Mouse (Mus musculus) duodenum, adult 2 months (tissue): ENCODE results near the gene Samd1. TPM values are rescaled to one million over a fixed set of nuclear protein-coding genes. Genes with fewer than 3 reads are reported as not detected.

Source experiments
- polyA plus RNA-seq: library from polyadenylated mRNA; depleted of rRNA; stranded (reverse); fragments of >200 nt; gene quantifications from 2 replicates; pipeline ENCODE4 v1.2.3, GENCODE M21; 2012; ENCODE audit warnings: low replicate concordance; rRNA removed

The Samd1 gene
- 33.3 and 36.7 TPM in 2 replicates for polyA plus RNA-seq

DNA sequence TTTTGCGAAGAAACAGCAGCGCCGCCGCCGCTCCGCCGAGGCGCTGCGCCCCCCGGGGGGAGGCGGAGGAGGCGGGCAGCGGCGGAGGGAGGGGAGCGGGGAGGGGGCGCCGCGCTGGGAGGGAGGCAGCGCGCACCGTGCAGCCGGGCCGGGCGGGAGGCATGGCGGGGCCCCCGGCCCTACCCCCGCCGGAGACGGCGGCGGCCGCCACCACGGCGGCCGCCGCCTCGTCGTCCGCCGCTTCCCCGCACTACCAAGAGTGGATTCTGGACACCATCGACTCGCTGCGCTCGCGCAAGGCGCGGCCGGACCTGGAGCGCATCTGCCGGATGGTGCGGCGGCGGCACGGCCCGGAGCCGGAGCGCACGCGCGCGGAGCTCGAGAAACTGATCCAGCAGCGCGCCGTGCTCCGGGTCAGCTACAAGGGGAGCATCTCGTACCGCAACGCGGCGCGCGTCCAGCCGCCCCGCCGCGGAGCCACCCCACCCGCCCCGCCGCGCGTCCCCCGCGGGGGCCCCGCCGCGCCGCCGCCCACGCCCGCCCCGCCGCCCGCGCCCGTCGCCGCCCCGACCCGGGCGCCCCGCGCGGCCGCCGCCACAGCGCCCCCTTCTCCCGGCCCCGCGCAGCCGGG, at the start of gene Samd1:
Samd1 (plus strand) TSS at position 162 of the 631 bp plus-strand sequence.

DNA sequence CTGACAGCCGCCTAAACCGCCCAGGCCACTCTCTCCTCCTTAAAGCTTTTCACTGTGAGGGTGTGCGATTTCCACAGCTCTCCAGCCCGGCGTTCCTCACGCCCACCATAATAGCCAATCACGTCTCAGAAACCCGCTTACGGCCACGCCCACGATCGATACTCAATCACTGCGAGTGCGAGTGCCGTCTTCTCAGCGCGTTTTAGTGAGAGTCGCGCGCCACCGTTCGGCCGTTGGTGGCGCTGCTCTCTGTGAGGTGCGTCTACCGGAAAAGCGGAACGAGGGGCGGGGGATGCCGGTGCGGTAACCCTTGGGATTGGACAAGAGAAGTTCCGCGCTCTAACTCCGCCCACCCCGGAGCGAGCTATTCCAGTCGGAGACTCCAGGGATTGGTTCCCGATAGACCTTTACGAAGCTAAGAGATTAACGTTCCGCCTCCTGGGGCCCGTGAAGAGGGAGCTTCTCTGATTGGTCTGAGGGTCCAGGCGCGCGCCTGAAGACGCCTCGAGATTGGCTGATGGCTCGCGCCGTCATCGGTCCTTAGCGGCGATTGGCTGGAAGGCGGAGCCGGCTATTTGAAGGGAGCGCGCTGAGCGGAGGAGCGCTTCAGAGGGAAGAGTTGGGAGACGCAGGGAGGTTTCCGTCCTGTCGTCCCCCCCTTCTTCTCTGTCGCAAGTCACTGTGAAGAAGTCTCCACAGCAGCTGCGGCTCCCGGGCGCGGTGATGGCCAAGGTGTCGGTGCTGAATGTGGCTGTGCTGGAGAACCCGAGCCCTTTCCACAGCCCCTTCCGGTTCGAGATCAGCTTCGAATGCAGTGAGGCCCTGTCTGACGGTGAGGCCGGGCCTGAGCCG, 42.1 kb upstream of the Samd1 start, which contains the start of the genes Gm10644 and Asf1b:
Gm10644 (minus strand) TSS at position 100 of the 852 bp plus-strand sequence.
Asf1b (plus strand) TSS at position 402 of the 852 bp plus-strand sequence.

DNA sequence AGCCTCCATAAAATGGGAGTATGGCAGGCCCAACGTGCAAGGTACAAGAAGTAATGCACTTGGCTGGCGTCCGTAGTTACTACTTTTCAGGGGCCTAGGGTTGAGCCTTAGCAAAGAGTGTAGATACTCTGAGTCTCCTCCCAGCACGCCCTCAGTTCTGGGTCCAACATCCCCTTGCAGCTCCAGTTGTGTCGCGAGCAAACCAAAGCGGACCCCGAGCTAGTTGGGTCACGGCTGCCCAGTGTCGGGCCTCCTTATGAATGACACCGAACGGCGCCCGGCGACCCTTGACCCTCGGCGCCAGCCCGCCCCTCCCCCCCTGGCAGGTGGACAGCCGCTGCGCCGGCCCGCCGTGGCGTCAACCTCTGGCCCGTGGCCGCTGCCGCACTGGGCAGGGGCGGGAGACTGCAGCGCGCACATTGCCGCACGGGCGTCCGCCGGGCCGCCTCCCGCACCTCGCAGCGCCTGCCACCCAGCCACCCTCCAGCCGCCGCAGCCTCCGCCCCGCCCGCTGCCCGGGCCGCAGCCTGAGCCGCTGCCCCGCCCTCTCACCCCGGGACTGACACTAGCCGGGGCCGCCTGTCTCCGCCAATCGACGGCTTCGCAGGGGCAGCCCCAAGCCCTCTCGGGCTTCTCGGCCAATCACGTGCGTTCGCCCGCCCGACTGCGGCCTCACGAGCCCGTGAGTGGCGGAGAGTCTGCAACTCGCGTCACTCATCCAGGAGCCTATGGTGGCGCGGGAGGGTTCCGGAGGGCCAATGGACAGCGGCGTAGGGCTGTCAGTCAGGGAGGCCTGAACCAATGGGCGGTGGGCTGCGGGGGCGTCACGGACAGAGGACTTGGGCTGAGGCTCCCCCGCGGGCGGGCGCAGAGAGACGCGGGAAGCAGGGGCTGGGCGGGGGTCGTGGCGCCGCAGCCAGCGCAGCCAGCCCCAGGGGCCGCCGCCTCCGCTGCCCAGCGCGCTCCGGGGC, 25.0 kb upstream of the Samd1 start, which contains the start of gene Prkaca:
Prkaca (plus strand) TSS at position 844 of the 971 bp plus-strand sequence.

DNA sequence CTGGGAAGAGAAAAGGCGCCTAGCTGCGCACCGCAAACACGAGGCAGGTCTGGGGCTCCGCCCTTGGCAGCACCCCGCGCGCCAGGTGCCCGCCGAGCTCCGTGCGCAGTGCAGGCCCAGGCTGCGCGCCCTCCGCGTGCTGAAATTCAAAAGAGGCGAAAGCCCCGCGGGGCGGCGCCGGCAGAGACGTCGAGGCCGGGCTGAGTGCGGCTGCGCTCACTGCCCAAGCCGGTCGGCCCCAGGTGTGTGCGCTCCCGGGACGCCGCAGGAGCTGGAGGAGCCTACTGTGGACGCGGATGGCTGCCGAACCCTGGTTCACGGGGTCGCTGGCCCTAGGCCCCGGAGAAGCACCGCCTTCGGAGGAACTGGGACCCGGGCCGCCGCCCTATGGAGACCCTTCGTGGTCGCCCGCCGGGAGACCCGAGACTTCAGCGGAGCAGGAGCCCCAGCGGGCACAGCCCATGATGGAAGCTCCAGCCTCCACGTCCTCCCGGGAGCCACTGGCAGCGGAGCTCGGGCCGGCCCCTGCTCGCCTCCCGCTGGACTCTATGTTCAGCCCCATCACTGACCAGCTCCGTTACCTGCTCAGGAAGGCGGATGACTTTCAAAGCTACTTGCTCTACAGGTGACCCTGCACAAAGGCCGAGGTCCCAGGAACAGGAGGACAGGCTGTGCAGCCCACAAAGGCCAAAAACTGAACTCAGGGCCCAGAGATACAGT, 4.0 kb downstream of the Samd1 start, which contains the start of gene 1700067K01Rik:
1700067K01Rik (plus strand) TSS at position 222 of the 720 bp plus-strand sequence.

DNA sequence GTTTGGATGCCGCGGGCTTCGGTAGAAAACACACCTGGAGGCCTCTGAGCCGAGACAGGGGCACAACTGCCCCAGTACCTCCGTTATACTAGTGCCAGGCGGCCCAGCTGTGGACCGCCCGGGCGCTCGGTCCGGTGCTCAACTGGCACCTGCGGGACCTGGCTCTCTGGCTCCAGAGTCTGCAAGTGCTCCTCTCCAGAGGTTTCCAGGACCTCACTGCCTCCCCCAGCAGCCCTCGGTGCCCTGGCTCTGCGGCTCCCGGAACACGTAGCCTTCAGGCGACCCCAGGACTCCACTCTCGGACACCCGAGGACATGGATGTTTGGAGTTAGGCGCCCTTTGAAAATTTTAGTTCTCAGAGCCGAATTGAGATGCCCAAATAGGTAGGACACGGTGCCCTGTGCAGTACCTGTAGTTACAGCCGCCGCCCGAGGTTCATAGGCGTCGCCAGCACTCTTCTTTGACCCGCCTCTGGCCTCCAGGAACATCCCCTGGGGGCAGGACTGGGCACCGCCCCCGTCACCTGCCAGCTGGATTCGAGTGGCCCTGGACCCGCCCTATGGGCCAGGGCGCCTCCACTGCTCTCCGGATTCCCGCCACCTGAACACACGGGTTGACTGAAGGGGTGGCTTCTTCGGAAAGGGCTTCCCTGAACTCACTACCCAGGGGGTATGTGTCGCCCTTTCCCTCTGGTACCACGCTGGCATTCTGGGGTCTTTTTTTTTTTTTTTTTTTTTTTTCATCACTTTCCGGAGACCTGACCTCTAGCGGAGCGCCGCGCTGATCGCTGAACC, 14.4 kb downstream of the Samd1 start, which contains the start of gene 2210011C24Rik:
2210011C24Rik (minus strand) TSS at position 467 of the 794 bp plus-strand sequence.

DNA sequence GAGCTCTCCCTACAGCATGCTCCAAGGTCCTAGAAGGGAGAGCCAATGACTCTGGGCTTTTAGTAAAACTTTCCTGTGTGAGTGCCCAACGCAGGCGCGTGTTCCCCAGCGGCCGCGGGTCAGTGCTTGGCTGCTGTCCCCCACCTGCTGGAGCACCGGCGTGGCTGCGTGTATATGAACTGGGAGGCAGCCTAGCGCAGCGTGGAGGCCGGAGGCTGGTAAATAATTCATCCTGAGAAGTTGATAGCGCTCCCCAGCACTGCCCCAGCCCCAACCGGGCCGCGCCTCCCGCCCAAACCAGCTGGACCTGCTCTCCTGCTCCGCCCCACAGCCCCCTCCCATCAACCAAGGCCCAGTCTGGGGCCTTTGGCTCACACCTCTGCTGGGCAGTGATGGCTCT, 23.6 kb downstream of the Samd1 start, which contains the start of gene Palm3:
Palm3 (plus strand) TSS at position 376 of the 400 bp plus-strand sequence.

DNA sequence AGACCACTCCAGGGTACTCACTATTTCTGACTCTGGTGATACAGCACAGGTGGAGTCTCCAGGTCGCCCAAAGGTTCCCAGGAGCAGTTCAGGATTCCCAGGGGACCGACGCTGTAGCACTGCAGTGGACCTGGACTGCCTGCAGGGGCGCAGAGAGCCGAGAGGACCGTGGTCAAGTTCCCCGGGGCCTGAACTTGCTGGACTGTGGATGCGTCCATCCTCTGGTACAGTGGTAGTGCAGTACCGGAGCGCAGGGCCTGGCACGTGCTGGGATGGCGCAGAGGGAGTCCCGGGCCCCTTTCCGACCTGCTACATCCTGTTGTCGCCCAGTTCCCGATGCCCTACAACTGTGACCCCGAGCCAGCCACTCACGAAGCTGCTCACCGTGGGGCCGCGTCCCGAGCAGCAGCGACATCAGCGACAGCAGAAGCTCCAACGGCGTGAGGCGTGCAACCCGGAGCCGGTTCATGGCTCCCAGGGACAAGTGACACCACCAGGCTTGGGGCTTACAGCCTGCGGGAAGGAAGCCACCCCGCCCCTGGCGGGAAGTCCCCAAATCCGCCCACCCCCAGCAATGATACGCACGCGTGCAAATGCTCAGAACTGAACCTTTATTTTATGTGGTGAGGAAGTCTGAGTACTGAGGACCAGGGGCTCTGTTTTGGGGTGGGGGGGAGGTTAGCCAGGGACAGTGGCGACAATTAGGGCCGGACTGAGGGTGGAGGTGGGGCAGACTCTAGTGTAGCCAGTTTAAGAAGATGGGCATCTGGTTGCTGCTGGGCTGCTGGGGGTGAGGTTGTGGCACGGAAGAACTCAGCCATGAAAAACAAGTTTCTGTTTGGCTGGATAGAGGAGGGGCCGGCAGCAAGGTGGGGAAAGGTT, 44.8 kb downstream of the Samd1 start, which contains the start of gene Il27ra:
Il27ra (minus strand) TSS at position 524 of the 882 bp plus-strand sequence.

DNA sequence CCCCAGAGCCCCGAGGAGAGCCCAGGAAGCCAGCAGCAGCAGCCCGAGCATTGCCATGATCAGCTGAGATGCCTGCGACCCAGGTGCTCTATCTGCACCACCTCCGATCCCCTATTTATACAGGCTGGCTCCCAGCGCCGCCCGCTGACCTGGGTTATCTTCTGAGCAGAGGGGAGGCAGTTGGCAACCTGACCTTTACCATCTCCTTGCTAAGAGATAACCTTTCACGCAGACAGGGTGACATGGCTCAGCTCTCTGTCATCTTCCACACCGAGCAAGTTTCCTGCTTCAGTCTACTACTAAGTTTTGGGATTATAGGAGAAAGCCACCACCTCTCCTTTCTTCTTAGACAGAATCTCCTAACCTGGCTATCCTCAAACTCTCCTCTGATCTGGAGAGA, 47.4 kb downstream of the Samd1 start, which contains the start of gene Rln3:
Rln3 (minus strand) TSS at position 101 of the 400 bp plus-strand sequence.

Other genes with a start within 250 kb of the Samd1 start
- 9.4 and 15.6 TPM in 2 replicates for gene Adgrl1, start 97.6 kb upstream of the Samd1 start, polyA plus RNA-seq
- gene Gm10644, start 42.5 kb upstream of the Samd1 start, polyA plus RNA-seq, result 0.22 and 0.34 TPM in 2 replicates
- gene Asf1b, start 42.2 kb upstream of the Samd1 start, polyA plus RNA-seq, result 6.1 and 44.6 TPM in 2 replicates
- gene Prkaca, start 24.7 kb upstream of the Samd1 start, polyA plus RNA-seq, result 38.5 and 50.4 TPM in 2 replicates
- 0.53 TPM in 2 replicates for gene 1700067K01Rik, start 3.8 kb downstream of the Samd1 start, polyA plus RNA-seq
- gene 2210011C24Rik, start 14.5 kb downstream of the Samd1 start, polyA plus RNA-seq, result 10.3 and 11.7 TPM in 2 replicates
- gene Palm3, start 23.8 kb downstream of the Samd1 start, polyA plus RNA-seq, result 0.05 and 0.19 TPM in 2 replicates
- gene Il27ra, start 44.9 kb downstream of the Samd1 start, polyA plus RNA-seq, result 2.7 and 2.9 TPM in 2 replicates
- gene Rln3, start 47.3 kb downstream of the Samd1 start, polyA plus RNA-seq, result 0.33 and 0.85 TPM in 2 replicates
- 0.11 and 0.47 TPM in 2 replicates for gene Gm10643, start 67.5 kb downstream of the Samd1 start, polyA plus RNA-seq
- gene Rfx1, start 69.2 kb downstream of the Samd1 start, polyA plus RNA-seq, result 28.4 and 32.1 TPM in 2 replicates
- gene Dcaf15, start 107.1 kb downstream of the Samd1 start, polyA plus RNA-seq, result 74.8 and 118 TPM in 2 replicates
- 4.5 and 9.4 TPM in 2 replicates for gene Podnl1, start 128.3 kb downstream of the Samd1 start, polyA plus RNA-seq
- gene Cc2d1a, start 150.3 kb downstream of the Samd1 start, polyA plus RNA-seq, result 35.5 and 51.7 TPM in 2 replicates
- 0.12 and 0.16 TPM in 2 replicates for gene 4930432K21Rik, start 150.4 kb downstream of the Samd1 start, polyA plus RNA-seq
- 0.63 TPM in 1 of 2 replicates, not detected in the other for gene Nanos3, start 187.5 kb downstream of the Samd1 start, polyA plus RNA-seq
- 12.3 and 16.6 TPM in 2 replicates for gene Zswim4, start 239.4 kb downstream of the Samd1 start, polyA plus RNA-seq